Mouse (Mus musculus) limb, embryonic 13.5 days (tissue): ENCODE results near the gene Gm10073. TPM values are rescaled to one million over a fixed set of nuclear protein-coding genes. Genes with fewer than 3 reads are reported as not detected.
"Not testable (repeated sequence)": the region's sequence is repeated elsewhere in the genome, so short reads cannot be mapped to it uniquely, and the experiment has no call there.

Experiments
- ATAC-seq: fragments of 200-750 bp; cut with Nextera tagmentation; 2 replicates; pipeline ENCODE4 v1.8.0; 2017; ENCODE audit warnings: low read depth, moderate number of reproducible peaks, moderate TSS enrichment; ENCODE audit not compliant: low FRiP score
- H3K27ac ChIP-seq: fragments of 300-500 bp; sonication (generic); 2 replicates; pipeline ENCODE4 v1.5.1; 2015; ENCODE audit warnings: inconsistent platforms, mild to moderate bottlenecking, moderate library complexity
- H3K27me3 ChIP-seq: fragments of 300-500 bp; sonication (generic); 2 replicates; pipeline ENCODE4 v1.6.1; 2015; ENCODE audit warnings: mild to moderate bottlenecking, inconsistent platforms
- H3K36me3 ChIP-seq: fragments of 300-500 bp; sonication (generic); 2 replicates; pipeline ENCODE4 v1.6.1; 2015; ENCODE audit warnings: inconsistent platforms, mild to moderate bottlenecking, moderate library complexity
- H3K4me1 ChIP-seq: fragments of 300-500 bp; sonication (generic); 2 replicates; pipeline ENCODE4 v1.6.1; 2015; ENCODE audit warnings: inconsistent platforms
- H3K4me2 ChIP-seq: fragments of 300-500 bp; sonication (generic); replicated peaks from 2 replicates; pipeline ENCODE4 v1.6.1; 2015; ENCODE audit warnings: inconsistent platforms, mild to moderate bottlenecking, moderate library complexity
- H3K4me3 ChIP-seq: fragments of 300-500 bp; sonication (generic); 2 replicates; pipeline ENCODE4 v1.5.1; 2015; ENCODE audit warnings: moderate library complexity, mild to moderate bottlenecking, inconsistent platforms
- H3K9ac ChIP-seq: fragments of 300-500 bp; sonication (generic); 2 replicates; pipeline ENCODE4 v1.6.1; 2015; ENCODE audit warnings: mild to moderate bottlenecking, inconsistent platforms
- H3K9me3 ChIP-seq: fragments of 300-500 bp; sonication (generic); 2 replicates; pipeline ENCODE4 v1.6.1; 2016; ENCODE audit warnings: inconsistent platforms
- WGBS: fragments of 180-500 bp; shearing (Covaris S2); methylation state at CpG from one replicate; pipeline ENCODE4 v1.1.7; 2015; 5-methylcytosine and 5-hydroxymethylcytosine counted together
- polyA plus RNA-seq: library from polyadenylated mRNA; unstranded; fragments of >200 nt; fragmentation: Nextera tagmentation; extraction: Ambion mirVana; gene quantifications from 2 replicates; pipeline ENCODE4 v1.2.1, GENCODE M21; 2015

Gm10073 gene
- polyA plus RNA-seq, result 13.8 and 15.4 TPM in 2 replicates

GRCm38 (mm10) chr8:106573168-106573567, at the start of gene Gm10073:
TSS of gene Gm10073 (minus strand) at chr8:106573461.
- ATAC-seq, H3K27ac ChIP-seq, H3K4me3 ChIP-seq, H3K27me3 ChIP-seq, H3K4me2 ChIP-seq, H3K9me3 ChIP-seq, H3K9ac ChIP-seq, H3K4me1 ChIP-seq, H3K36me3 ChIP-seq: not testable (repeated sequence)
- WGBS, result 35% methylated on average over 20 of the region's 20 CpGs

- Histone ChIP-seq H3K4me1 (peaks cover 42% of the 10 kb centered on the region), H3K36me3 (no peaks in the 10 kb centered on the region), H3K27ac (no peak overlapping the region; the same call in 1 of the 2 replicates), H3K4me3 (no peak overlapping the region), H3K9me3 (no peaks in the 10 kb centered on the region), H3K4me2 (no peak overlapping the region), H3K27me3 (no peaks in the 10 kb centered on the region), H3K9ac (no peak overlapping the region)
- 28% methylated on average over 5 of the region's 5 CpGs for WGBS
- ATAC-seq, result no peak
Observed at GRCm38 (mm10) chr8:106623016-106623415, 49.8 kb upstream of the Gm10073 start.

GRCm38 (mm10) chr8:106620488-106620887, 47.2 kb upstream of the Gm10073 start:
- H3K4me2 ChIP-seq, result no peak overlapping the region
- no peaks in the 10 kb centered on the region for H3K36me3 ChIP-seq
- H3K27me3 ChIP-seq, result no peaks in the 10 kb centered on the region
- WGBS, result 44% methylated on average over 2 of the region's 2 CpGs
- H3K4me1 ChIP-seq, result peaks cover 58% of the 10 kb centered on the region
- H3K9ac ChIP-seq, result no peak overlapping the region
- no peak overlapping the region for H3K27ac ChIP-seq
- H3K9me3 ChIP-seq, result no peaks in the 10 kb centered on the region
- no peak for ATAC-seq
- H3K4me3 ChIP-seq, result no peak overlapping the region

- Histone ChIP-seq H3K9ac (peak overlapping the region; percentile 31; the same call in 1 of the 2 replicates), H3K27me3 (no peaks in the 10 kb centered on the region), H3K27ac (peak overlapping the region; percentile 48; the same call in 1 of the 2 replicates), H3K4me1 (peaks cover 58% of the 10 kb centered on the region), H3K9me3 (no peaks in the 10 kb centered on the region), H3K4me2 (peak overlapping the region; percentile 9; the same call in 1 of the 2 replicates), H3K36me3 (no peaks in the 10 kb centered on the region), H3K4me3 (no peak overlapping the region)
- WGBS, result 38% methylated on average over 9 of the region's 9 CpGs
- ATAC-seq, result peak; percentile 78
Observed at GRCm38 (mm10) chr8:106619549-106620245, 46.4 kb upstream of the Gm10073 start.

- 46% methylated on average over 6 of the region's 6 CpGs for WGBS
- H3K27ac ChIP-seq, result no peak overlapping the region
- H3K27me3 ChIP-seq, result no peaks in the 10 kb centered on the region
- H3K9ac ChIP-seq, result no peak overlapping the region
- no peaks in the 10 kb centered on the region for H3K36me3 ChIP-seq
- ATAC-seq, result no peak
- no peaks in the 10 kb centered on the region for H3K9me3 ChIP-seq
- no peak overlapping the region for H3K4me2 ChIP-seq
- peaks cover 53% of the 10 kb centered on the region for H3K4me1 ChIP-seq
- no peak overlapping the region for H3K4me3 ChIP-seq
Observed at GRCm38 (mm10) chr8:106618324-106618723, 45.1 kb upstream of the Gm10073 start.

- no peak overlapping the region for H3K9ac ChIP-seq
- no peaks in the 10 kb centered on the region for H3K27me3 ChIP-seq
- H3K9me3 ChIP-seq, result no peaks in the 10 kb centered on the region
- H3K4me3 ChIP-seq, result no peak overlapping the region
- no peak for ATAC-seq
- no peak overlapping the region for H3K27ac ChIP-seq
- H3K4me1 ChIP-seq, result peaks cover 49% of the 10 kb centered on the region
- WGBS, result 84% methylated on average over 6 of the region's 6 CpGs
- H3K36me3 ChIP-seq, result no peaks in the 10 kb centered on the region
- no peak overlapping the region for H3K4me2 ChIP-seq
Observed at GRCm38 (mm10) chr8:106617865-106618264, 44.6 kb upstream of the Gm10073 start.

- no peak overlapping the region for H3K9ac ChIP-seq
- ATAC-seq, result no peak
- peaks cover 46% of the 10 kb centered on the region for H3K4me1 ChIP-seq
- H3K9me3 ChIP-seq, result no peaks in the 10 kb centered on the region
- H3K27me3 ChIP-seq, result no peaks in the 10 kb centered on the region
- 48% methylated on average over 6 of the region's 6 CpGs for WGBS
- H3K27ac ChIP-seq, result no peak overlapping the region
- no peak overlapping the region for H3K4me2 ChIP-seq
- H3K36me3 ChIP-seq, result no peaks in the 10 kb centered on the region
- H3K4me3 ChIP-seq, result no peak overlapping the region
Observed at GRCm38 (mm10) chr8:106617196-106617595, 43.9 kb upstream of the Gm10073 start.

GRCm38 (mm10) chr8:106616679-106617078, 43.4 kb upstream of the Gm10073 start:
- no peak overlapping the region for H3K27ac ChIP-seq
- no peak for ATAC-seq
- H3K4me1 ChIP-seq, result peaks cover 46% of the 10 kb centered on the region
- H3K36me3 ChIP-seq, result no peaks in the 10 kb centered on the region
- H3K9ac ChIP-seq, result no peak overlapping the region
- no peaks in the 10 kb centered on the region for H3K27me3 ChIP-seq
- WGBS, result 47% methylated on average over 4 of the region's 4 CpGs
- H3K9me3 ChIP-seq, result no peaks in the 10 kb centered on the region
- no peak overlapping the region for H3K4me3 ChIP-seq
- no peak overlapping the region for H3K4me2 ChIP-seq

- H3K36me3 ChIP-seq, result no peaks in the 10 kb centered on the region
- ATAC-seq, result no peak
- H3K9ac ChIP-seq, result no peak overlapping the region
- peaks cover 46% of the 10 kb centered on the region for H3K4me1 ChIP-seq
- H3K27ac ChIP-seq, result no peak overlapping the region
- 68% methylated on average over 10 of the region's 10 CpGs for WGBS
- H3K9me3 ChIP-seq, result no peaks in the 10 kb centered on the region
- H3K4me2 ChIP-seq, result no peak overlapping the region
- no peak overlapping the region for H3K4me3 ChIP-seq
- peaks cover 3% of the 10 kb centered on the region for H3K27me3 ChIP-seq
Observed at GRCm38 (mm10) chr8:106615661-106616299, 42.5 kb upstream of the Gm10073 start.

GRCm38 (mm10) chr8:106614704-106615103, 41.4 kb upstream of the Gm10073 start:
- ATAC-seq, result no peak
- peaks cover 11% of the 10 kb centered on the region for H3K27me3 ChIP-seq
- H3K9ac ChIP-seq, result no peak overlapping the region
- H3K27ac ChIP-seq, result no peak overlapping the region
- WGBS, result 37% methylated on average over 5 of the region's 5 CpGs
- no peak overlapping the region for H3K4me3 ChIP-seq
- H3K9me3 ChIP-seq, result no peaks in the 10 kb centered on the region
- peaks cover 36% of the 10 kb centered on the region for H3K4me1 ChIP-seq
- no peak overlapping the region for H3K4me2 ChIP-seq
- no peaks in the 10 kb centered on the region for H3K36me3 ChIP-seq

- no peak overlapping the region for H3K4me3 ChIP-seq
- H3K9me3 ChIP-seq, result no peaks in the 10 kb centered on the region
- peaks cover 18% of the 10 kb centered on the region for H3K4me1 ChIP-seq
- ATAC-seq, result no peak
- H3K9ac ChIP-seq, result no peak overlapping the region
- H3K27me3 ChIP-seq, result peaks cover 21% of the 10 kb centered on the region
- H3K4me2 ChIP-seq, result no peak overlapping the region
- no peaks in the 10 kb centered on the region for H3K36me3 ChIP-seq
- 75% methylated on average over 3 of the region's 3 CpGs for WGBS
- H3K27ac ChIP-seq, result no peak overlapping the region
Observed at GRCm38 (mm10) chr8:106612047-106612446, 38.8 kb upstream of the Gm10073 start.

GRCm38 (mm10) chr8:106610958-106611640, 37.8 kb upstream of the Gm10073 start:
- Histone ChIP-seq H3K4me3 (no peak overlapping the region), H3K9ac (no peak overlapping the region), H3K27ac (no peak overlapping the region), H3K4me1 (peaks cover 9% of the 10 kb centered on the region), H3K27me3 (peaks cover 30% of the 10 kb centered on the region), H3K36me3 (no peaks in the 10 kb centered on the region), H3K9me3 (no peaks in the 10 kb centered on the region), H3K4me2 (no peak overlapping the region)
- 72% methylated on average over 9 of the region's 9 CpGs for WGBS
- ATAC-seq, result no peak
